Mouse (Mus musculus): ENCODE results near the gene Dusp13. TPM values are rescaled to one million over a fixed set of nuclear protein-coding genes. Genes with fewer than 3 reads are reported as not detected.

The Dusp13 gene
- polyA plus RNA-seq, 1 experiment from 2014 or later = not detected

DNA sequence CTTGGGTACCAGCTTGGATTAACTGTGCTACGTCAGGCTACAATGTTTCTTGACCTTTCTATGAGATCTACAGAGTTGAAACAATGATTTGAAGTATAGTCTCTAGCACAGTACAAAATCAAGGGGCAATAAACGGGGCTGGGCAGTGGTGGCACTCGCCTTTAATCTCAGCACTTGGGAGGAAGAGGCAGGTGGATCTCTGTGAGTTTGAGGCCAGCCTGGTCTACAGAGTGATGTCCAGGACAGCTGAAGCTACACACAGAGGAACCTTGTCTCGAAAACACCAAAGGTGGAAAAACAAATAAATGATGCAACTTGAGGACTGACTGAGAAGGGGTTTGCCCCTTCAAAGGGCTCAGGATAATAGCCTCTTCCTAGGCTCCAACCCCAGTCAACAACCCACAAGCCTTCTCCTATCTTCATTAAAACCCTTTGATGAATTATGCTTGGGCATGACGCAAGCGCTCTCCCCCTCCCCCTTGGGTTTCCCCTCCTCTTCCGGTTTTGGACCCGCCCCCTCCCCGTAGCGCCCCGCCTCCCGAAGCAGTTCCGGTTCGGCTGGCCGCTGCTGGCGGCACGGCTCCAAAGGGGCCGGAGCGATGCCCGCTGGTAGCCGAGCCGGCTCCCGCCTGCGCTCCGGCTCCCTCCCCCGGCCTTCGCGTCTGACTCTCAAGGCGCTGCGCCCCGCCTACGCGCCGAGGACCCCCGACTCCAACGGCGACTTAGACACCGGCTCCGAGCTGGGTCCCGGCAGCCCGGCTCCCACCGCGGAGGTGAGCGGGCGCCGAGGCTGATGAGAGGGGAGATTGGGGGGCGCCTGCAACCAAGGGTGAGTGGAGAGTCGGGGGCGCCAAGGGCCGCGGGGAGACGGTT lies 737 bp downstream of the Dusp13 start, which contains the start of gene Samd8:
Gene Samd8, plus strand, starts transcription at position 524 of the 873 bp plus-strand sequence.
- Histone ChIP-seq H3K4me3 (replicated peaks; ENCODE audit: low read length) (peak within 1 kb of the TSS; percentile 84), H3K4me1 (replicated peaks; ENCODE audit: control insufficient read depth, insufficient read depth, low read length) (peaks cover 13% of the 10 kb centered on the region), H3K27me3 (replicated peaks; ENCODE audit: control insufficient read depth, insufficient read depth, low read length) (no peaks in the 10 kb centered on the region), H3K27ac (ENCODE audit: low read length) (peak within 1 kb of the TSS; percentile 86), H3K9me3 (ENCODE audit: control insufficient read depth, low read length) (no peaks in the 10 kb centered on the region), H3K36me3 (ENCODE audit: control insufficient read depth, insufficient read depth) (no peaks in the 10 kb centered on the region), H3K9ac (replicated peaks; ENCODE audit: low read depth, low read length) (peak within 1 kb of the TSS; percentile 82), H3K4me2 (ENCODE audit: low read length) (peak within 1 kb of the TSS; percentile 74)
- WGBS = 7% methylated on average over 51 of the region's 52 CpGs
- ATAC-seq = peak; percentile 82

DNA sequence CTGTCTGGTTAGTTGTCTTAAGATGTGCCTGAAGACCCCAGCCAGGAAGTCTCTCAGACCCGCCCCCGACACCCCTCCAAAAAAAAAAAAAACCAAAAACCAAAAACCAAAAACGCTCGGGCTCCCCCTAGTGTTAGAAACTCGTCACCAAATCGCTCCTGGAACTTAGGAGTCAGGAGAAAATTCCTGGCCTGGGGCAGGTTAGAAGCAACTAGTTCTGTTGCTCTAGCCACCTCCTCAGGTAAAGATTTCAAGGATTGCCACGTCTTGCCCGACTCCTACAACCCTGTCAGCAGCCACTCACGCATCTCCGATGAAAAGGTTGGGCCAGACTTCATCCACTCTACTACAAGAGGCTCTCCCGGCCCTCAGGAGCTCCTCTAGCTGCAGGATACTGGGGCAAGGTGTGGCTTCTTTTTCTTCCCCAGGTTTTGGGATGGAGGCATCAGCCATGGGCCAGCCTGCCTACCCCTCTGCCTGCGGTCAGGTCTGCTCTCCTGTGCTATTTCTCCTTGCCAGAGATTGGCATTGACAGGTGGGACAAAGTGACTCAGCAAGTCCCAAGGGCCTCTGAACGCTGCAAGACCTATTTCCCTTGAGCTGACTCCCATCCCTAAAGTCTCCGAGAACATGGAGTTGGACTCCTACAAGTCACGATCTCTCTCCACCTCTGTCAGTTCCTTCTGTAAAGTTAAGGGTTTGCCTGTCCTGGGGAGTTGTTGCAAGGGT lies 2.7 kb downstream of the Dusp13 start:
- H3K36me3 ChIP-seq (ENCODE audit: control insufficient read depth, insufficient read depth) = no peaks in the 10 kb centered on the region
- H3K4me2 ChIP-seq (ENCODE audit: low read length) = no peak overlapping the region
- H3K27ac ChIP-seq (ENCODE audit: low read length) = no peak overlapping the region
- H3K4me1 ChIP-seq (replicated peaks; ENCODE audit: control insufficient read depth, insufficient read depth, low read length) = peaks cover 13% of the 10 kb centered on the region
- H3K9me3 ChIP-seq (ENCODE audit: control insufficient read depth, low read length) = no peaks in the 10 kb centered on the region
- H3K4me3 ChIP-seq (replicated peaks; ENCODE audit: low read length) = no peak overlapping the region
- 41% methylated on average over 15 of the region's 15 CpGs for WGBS
- no peaks in the 10 kb centered on the region for H3K27me3 ChIP-seq (replicated peaks; ENCODE audit: control insufficient read depth, insufficient read depth, low read length)
- ATAC-seq = no peak
- H3K9ac ChIP-seq (replicated peaks; ENCODE audit: low read depth, low read length) = no peak overlapping the region

- no peaks in the 10 kb centered on the region for H3K36me3 ChIP-seq (ENCODE audit: control insufficient read depth, insufficient read depth)
- no peak overlapping the region for H3K9ac ChIP-seq (replicated peaks; ENCODE audit: low read depth, low read length)
- 80% methylated on average over 14 of the region's 14 CpGs for WGBS
- H3K4me2 ChIP-seq (ENCODE audit: low read length) = no peak overlapping the region
- peaks cover 10% of the 10 kb centered on the region for H3K4me1 ChIP-seq (replicated peaks; ENCODE audit: control insufficient read depth, insufficient read depth, low read length)
- H3K9me3 ChIP-seq (ENCODE audit: control insufficient read depth, low read length) = no peaks in the 10 kb centered on the region
- H3K27me3 ChIP-seq (replicated peaks; ENCODE audit: control insufficient read depth, insufficient read depth, low read length) = no peaks in the 10 kb centered on the region
- no peak for ATAC-seq
- no peak overlapping the region for H3K27ac ChIP-seq (ENCODE audit: low read length)
- H3K4me3 ChIP-seq (replicated peaks; ENCODE audit: low read length) = no peak overlapping the region
Measured at GRCm38 (mm10) chr14:21747436-21748141, 3.4 kb downstream of the Dusp13 start.

GRCm38 (mm10) chr14:21746846-21747245 lies 4.1 kb downstream of the Dusp13 start:
- 86% methylated on average over 2 of the region's 2 CpGs for WGBS
- Histone ChIP-seq H3K36me3 (ENCODE audit: control insufficient read depth, insufficient read depth) (no peaks in the 10 kb centered on the region), H3K4me1 (replicated peaks; ENCODE audit: control insufficient read depth, insufficient read depth, low read length) (peaks cover 4% of the 10 kb centered on the region), H3K27me3 (replicated peaks; ENCODE audit: control insufficient read depth, insufficient read depth, low read length) (no peaks in the 10 kb centered on the region), H3K9ac (replicated peaks; ENCODE audit: low read depth, low read length) (no peak overlapping the region), H3K4me2 (ENCODE audit: low read length) (no peak overlapping the region), H3K27ac (ENCODE audit: low read length) (no peak overlapping the region), H3K9me3 (ENCODE audit: control insufficient read depth, low read length) (no peaks in the 10 kb centered on the region), H3K4me3 (replicated peaks; ENCODE audit: low read length) (no peak overlapping the region)
- no peak for ATAC-seq

GRCm38 (mm10) chr14:21746251-21746650 lies 4.7 kb downstream of the Dusp13 start:
- no peaks in the 10 kb centered on the region for H3K36me3 ChIP-seq (ENCODE audit: control insufficient read depth, insufficient read depth)
- no peak overlapping the region for H3K4me3 ChIP-seq (replicated peaks; ENCODE audit: low read length)
- no peak overlapping the region for H3K4me2 ChIP-seq (ENCODE audit: low read length)
- ATAC-seq = no peak
- no peak overlapping the region for H3K9ac ChIP-seq (replicated peaks; ENCODE audit: low read depth, low read length)
- H3K9me3 ChIP-seq (ENCODE audit: control insufficient read depth, low read length) = no peaks in the 10 kb centered on the region
- H3K27me3 ChIP-seq (replicated peaks; ENCODE audit: control insufficient read depth, insufficient read depth, low read length) = no peaks in the 10 kb centered on the region
- WGBS = 93% methylated on average over 8 of the region's 8 CpGs
- H3K4me1 ChIP-seq (replicated peaks; ENCODE audit: control insufficient read depth, insufficient read depth, low read length) = no peaks in the 10 kb centered on the region
- no peak overlapping the region for H3K27ac ChIP-seq (ENCODE audit: low read length)

GRCm38 (mm10) chr14:21745149-21745548 lies 5.8 kb downstream of the Dusp13 start:
- WGBS = 87% methylated on average over 5 of the region's 5 CpGs
- ATAC-seq = no peak

DNA sequence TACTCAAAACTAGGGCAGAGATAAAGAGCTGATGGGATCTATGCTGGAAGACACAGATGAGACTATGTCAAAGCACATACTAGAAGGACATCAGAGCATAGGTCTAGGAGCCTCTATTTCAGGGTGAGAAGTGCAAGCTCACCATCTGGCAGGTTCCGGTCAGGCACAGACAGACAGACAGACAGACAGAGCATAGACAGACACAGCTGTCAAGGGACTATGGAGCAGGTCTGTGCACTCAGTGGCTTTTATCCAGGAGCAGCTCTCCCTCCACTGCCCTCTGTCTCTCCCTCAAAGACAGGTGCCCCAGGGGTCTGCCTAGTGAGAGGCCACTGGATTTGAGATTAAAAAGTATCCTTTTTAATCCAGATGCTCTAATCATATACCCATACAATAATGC lies 6.8 kb downstream of the Dusp13 start:
- no peaks in the 10 kb centered on the region for H3K36me3 ChIP-seq (ENCODE audit: control insufficient read depth, insufficient read depth)
- H3K9me3 ChIP-seq (ENCODE audit: control insufficient read depth, low read length) = no peaks in the 10 kb centered on the region
- no peak for ATAC-seq
- no peak overlapping the region for H3K27ac ChIP-seq (ENCODE audit: low read length)
- H3K4me2 ChIP-seq (ENCODE audit: low read length) = no peak overlapping the region
- 95% methylated on average over 1 of the region's 1 CpGs for WGBS
- H3K4me1 ChIP-seq (replicated peaks; ENCODE audit: control insufficient read depth, insufficient read depth, low read length) = no peaks in the 10 kb centered on the region
- no peak overlapping the region for H3K9ac ChIP-seq (replicated peaks; ENCODE audit: low read depth, low read length)
- no peak overlapping the region for H3K4me3 ChIP-seq (replicated peaks; ENCODE audit: low read length)
- no peaks in the 10 kb centered on the region for H3K27me3 ChIP-seq (replicated peaks; ENCODE audit: control insufficient read depth, insufficient read depth, low read length)

More at GRCm38 (mm10) chr14:21745149-21745548, 5.8 kb downstream of the Dusp13 start:
- no peak overlapping the region for H3K27ac ChIP-seq (ENCODE audit: low read length)
- no peak overlapping the region for H3K9ac ChIP-seq (replicated peaks; ENCODE audit: low read depth, low read length)
- H3K36me3 ChIP-seq (ENCODE audit: control insufficient read depth, insufficient read depth) = no peaks in the 10 kb centered on the region
- no peak overlapping the region for H3K4me2 ChIP-seq (ENCODE audit: low read length)
- H3K4me3 ChIP-seq (replicated peaks; ENCODE audit: low read length) = no peak overlapping the region
- no peaks in the 10 kb centered on the region for H3K9me3 ChIP-seq (ENCODE audit: control insufficient read depth, low read length)
- H3K4me1 ChIP-seq (replicated peaks; ENCODE audit: control insufficient read depth, insufficient read depth, low read length) = no peaks in the 10 kb centered on the region
- H3K27me3 ChIP-seq (replicated peaks; ENCODE audit: control insufficient read depth, insufficient read depth, low read length) = no peaks in the 10 kb centered on the region

DNA sequence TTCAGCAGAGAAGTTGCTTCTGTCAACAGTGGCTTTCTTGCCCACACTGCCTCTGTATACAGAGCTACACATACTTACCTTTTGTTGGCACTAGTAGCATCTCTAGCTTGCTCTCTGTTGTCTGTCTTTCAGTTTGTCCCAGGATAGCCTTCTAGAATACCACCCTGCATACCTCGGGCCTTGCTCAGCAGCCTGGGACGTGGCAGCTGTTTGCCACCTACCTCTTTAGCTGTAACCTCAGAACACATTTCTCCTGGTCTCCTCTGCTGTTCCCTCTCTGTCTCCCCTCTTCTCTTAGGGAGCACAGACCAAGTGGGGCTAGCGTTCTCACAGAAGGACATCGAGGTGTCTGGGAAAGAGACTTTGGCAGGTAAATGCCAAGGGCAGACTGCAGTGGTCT lies 8.5 kb downstream of the Dusp13 start:
- ATAC-seq = no peak
- Histone ChIP-seq H3K27ac (ENCODE audit: low read length) (no peak overlapping the region), H3K27me3 (replicated peaks; ENCODE audit: control insufficient read depth, insufficient read depth, low read length) (no peaks in the 10 kb centered on the region), H3K36me3 (ENCODE audit: control insufficient read depth, insufficient read depth) (no peaks in the 10 kb centered on the region), H3K4me2 (ENCODE audit: low read length) (no peak overlapping the region), H3K9ac (replicated peaks; ENCODE audit: low read depth, low read length) (no peak overlapping the region), H3K4me1 (replicated peaks; ENCODE audit: control insufficient read depth, insufficient read depth, low read length) (no peaks in the 10 kb centered on the region), H3K4me3 (replicated peaks; ENCODE audit: low read length) (no peak overlapping the region), H3K9me3 (ENCODE audit: control insufficient read depth, low read length) (no peaks in the 10 kb centered on the region)
- 94% methylated on average over 4 of the region's 4 CpGs for WGBS

DNA sequence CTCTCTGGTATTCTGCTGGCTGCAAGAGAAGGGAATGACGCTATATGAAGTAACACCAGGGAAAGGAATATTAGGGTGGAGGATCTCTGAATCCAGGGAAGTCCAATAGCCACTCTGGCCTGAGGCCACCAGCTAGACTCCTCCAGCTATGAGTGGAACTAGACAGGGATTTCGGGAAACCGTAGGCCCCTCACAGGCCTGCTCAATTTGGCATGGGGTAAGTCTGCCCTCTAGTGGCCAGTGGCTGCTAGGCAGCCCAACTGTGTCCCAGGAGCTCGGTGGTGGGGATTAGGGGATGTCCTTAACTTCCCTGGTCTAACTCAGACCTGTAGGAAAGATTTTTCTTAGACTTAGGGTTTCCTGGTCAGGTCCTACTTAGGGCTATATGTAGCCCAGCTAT lies 9.2 kb downstream of the Dusp13 start:
- Histone ChIP-seq H3K4me2 (ENCODE audit: low read length) (no peak overlapping the region), H3K27ac (ENCODE audit: low read length) (no peak overlapping the region), H3K9ac (replicated peaks; ENCODE audit: low read depth, low read length) (peak overlapping the region; percentile 25; the same call in 1 of the 2 replicates), H3K4me1 (replicated peaks; ENCODE audit: control insufficient read depth, insufficient read depth, low read length) (no peaks in the 10 kb centered on the region), H3K9me3 (ENCODE audit: control insufficient read depth, low read length) (no peaks in the 10 kb centered on the region), H3K4me3 (replicated peaks; ENCODE audit: low read length) (no peak overlapping the region), H3K27me3 (replicated peaks; ENCODE audit: control insufficient read depth, insufficient read depth, low read length) (no peaks in the 10 kb centered on the region), H3K36me3 (ENCODE audit: control insufficient read depth, insufficient read depth) (no peaks in the 10 kb centered on the region)
- peak; percentile 92 for ATAC-seq
- 6% methylated on average over 4 of the region's 4 CpGs for WGBS
